Comparison of ENCODE assay signal across 8 mouse cellular contexts in genomic region chr11:21571700-21572381, GRCm38 (mm10). TPM values are rescaled to one million over a fixed set of nuclear protein-coding genes. Genes with fewer than 3 reads are reported as not detected.
DNase-seq lines count a peak whose midpoint lies in the region; ATAC-seq and TF ChIP-seq lines count a peak whose summit lies in the region.

TSS of gene Wdpcp (plus strand) at chr11:21572235.
TSS of gene Mdh1 (minus strand) at chr11:21572367.

- peak within 1 kb of the TSS; percentile 62 for H3K9ac ChIP-seq in lung, postnatal 0 days (replicated peaks; ENCODE audit: low read depth)

- peak; percentile 93 for ATAC-seq in frontal cortex, adult (ENCODE audit: low TSS enrichment)
- peak; percentile 98 for ATAC-seq in lung, postnatal 0 days

- H3K4me3 ChIP-seq in hindbrain, embryonic 10.5 days, result peak within 1 kb of the TSS; percentile 85
- peak within 1 kb of the TSS; percentile 79 for H3K4me3 ChIP-seq in lung, postnatal 0 days (ENCODE audit: low read depth, low read length)

- H3K27ac ChIP-seq in hindbrain, embryonic 10.5 days, result peak within 1 kb of the TSS; percentile 90
- peak within 1 kb of the TSS; percentile 82 for H3K27ac ChIP-seq in lung, postnatal 0 days (ENCODE audit: low read length)

- TF ChIP-seq CTCF in lung, postnatal 0 days (IDR thresholded peaks at IDR 0.05), result peak; percentile 53

- WGBS in hindbrain, embryonic 10.5 days, result under 1% methylated on average over 42 of the region's 42 CpGs
- WGBS in lung, postnatal 0 days, result under 1% methylated on average over 42 of the region's 42 CpGs

- peaks cover 5% of the 10 kb centered on the region for H3K36me3 ChIP-seq in hindbrain, embryonic 10.5 days
- no peaks in the 10 kb centered on the region for H3K36me3 ChIP-seq in lung, postnatal 0 days (ENCODE audit: insufficient read depth, low read length)

- peak; percentile 99 for DNase-seq in MN1 (ENCODE audit: low spot score)
- DNase-seq in cerebellum, adult 9-10 months, result peak; percentile 98
- peak; percentile 95 for DNase-seq in hindbrain, embryonic 10.5 days (ENCODE audit: low spot score)
- DNase-seq in layer of hippocampus, adult 9-11 months, result peak; percentile 99
- DNase-seq in lung, postnatal 0 days (ENCODE audit: low spot score), result peak; percentile 100
- DNase-seq in ovary, postnatal 14 days (ENCODE audit: low spot score), result peak; percentile 82
- peak; percentile 93 for DNase-seq in thymus, postnatal 14 days

- H3K4me2 ChIP-seq in lung, postnatal 0 days (replicated peaks; ENCODE audit: low read depth, low read length), result peak within 1 kb of the TSS; percentile 71

- H3K4me1 ChIP-seq in hindbrain, embryonic 10.5 days (replicated peaks), result peaks cover 27% of the 10 kb centered on the region
- H3K4me1 ChIP-seq in lung, postnatal 0 days (ENCODE audit: insufficient read depth, low read depth, low read length), result peaks cover 2% of the 10 kb centered on the region; the same call in 1 of the 2 replicates

- H3K9me3 ChIP-seq in hindbrain, embryonic 10.5 days, result no peaks in the 10 kb centered on the region
- no peaks in the 10 kb centered on the region for H3K9me3 ChIP-seq in lung, postnatal 0 days (ENCODE audit: low read length)

- TF ChIP-seq EP300 in lung, postnatal 0 days (IDR thresholded peaks at IDR 0.05), result peak; percentile 84

- H3K27me3 ChIP-seq in hindbrain, embryonic 10.5 days (ENCODE audit: insufficient read depth, poor library complexity, severe bottlenecking), result no peaks in the 10 kb centered on the region
- H3K27me3 ChIP-seq in lung, postnatal 0 days (replicated peaks; ENCODE audit: insufficient read depth, low read length), result no peaks in the 10 kb centered on the region

RNA-seq across cellular contexts. Expression of gene Wdpcp, which starts in this region (rescaled TPM):
- polyA plus RNA-seq in hindbrain, embryonic 10.5 days (2016; fragmentation: Nextera tagmentation; extraction: Ambion mirVana), result 13.8 and 13.9 TPM in 2 replicates
- polyA plus RNA-seq in lung, postnatal 0 days (2015; fragmentation: Nextera tagmentation; extraction: Ambion mirVana), result 5.0 and 9.0 TPM in 2 replicates

RNA-seq across cellular contexts. Expression of gene Mdh1, which starts in this region (rescaled TPM):
- 411 and 415 TPM in 2 replicates for polyA plus RNA-seq in hindbrain, embryonic 10.5 days (2016; fragmentation: Nextera tagmentation; extraction: Ambion mirVana)
- polyA plus RNA-seq in lung, postnatal 0 days (2015; fragmentation: Nextera tagmentation; extraction: Ambion mirVana), result 205 and 221 TPM in 2 replicates

Comparison
In these comparisons a context has a peak if more than half of its experiments do, and no peak if none do; other contexts are left out.
1. Peak in every context shown above with its lines: DNase-seq, ATAC-seq, H3K4me3 ChIP-seq and H3K27ac ChIP-seq.